Mouse (Mus musculus): ENCODE results near the gene Izumo4.

GRCm38 (mm10) chr10:80670531-80670930, 31.5 kb upstream of the Izumo4 start:
- no peak for TF ChIP-seq CTCF (conservative IDR thresholded peaks at IDR 0.05 in 1 of 2, IDR thresholded peaks at IDR 0.05 in 1 of 2; ENCODE audit: low read depth in 2 of 2, low read length in 2 of 2)
- no peak for TF ChIP-seq POLR2AphosphoS2 (IDR thresholded peaks at IDR 0.05; ENCODE audit: low read depth, low read length)
- no peak for TF ChIP-seq POLR2A (IDR thresholded peaks at IDR 0.05; ENCODE audit: low read depth, low read length)
- no peak for TF ChIP-seq E2F4 (IDR thresholded peaks at IDR 0.05; ENCODE audit: insufficient replicate concordance, low read depth, low read length)
- no peak for TF ChIP-seq GABPA (IDR thresholded peaks at IDR 0.05; ENCODE audit: insufficient replicate concordance, low read depth, low read length)
- no peak for TF ChIP-seq JUND (conservative IDR thresholded peaks at IDR 0.05; ENCODE audit: low read depth, low read length)
- no peak for TF ChIP-seq MAX (IDR thresholded peaks at IDR 0.05; ENCODE audit: low read length)

Measured in CH12.LX (cell line).